Mouse (Mus musculus): ENCODE measurements around the gene Olfr142. TPM values are rescaled to one million over a fixed set of nuclear protein-coding genes. Genes with fewer than 3 reads are reported as not detected.
"Not testable (repeated sequence)": the region's sequence is repeated elsewhere in the genome, so short reads cannot be mapped to it uniquely, and the experiment has no call there.

Gene Olfr142
- not detected in 2 replicates for polyA plus RNA-seq (2014; fragmentation: Nextera tagmentation; extraction: Ambion mirVana)

- no peak for TF ChIP-seq CTCF (IDR thresholded peaks at IDR 0.05; ENCODE audit: low read depth)
- 90% methylated on average over 4 of the region's 4 CpGs for WGBS
- DNase-seq (no peak), ATAC-seq (ENCODE audit: insufficient read depth) (no peak)
- H3K4me3 ChIP-seq (ENCODE audit: low read depth, low read length) = no peak within 1 kb of the TSS
- no peaks in the 10 kb centered on the region for H3K4me1 ChIP-seq (ENCODE audit: insufficient read depth)
- no peak within 1 kb of the TSS for H3K9ac ChIP-seq
- H3K27me3 ChIP-seq (ENCODE audit: insufficient read depth, low read length) = no peaks in the 10 kb centered on the region
- H3K4me2 ChIP-seq = no peak within 1 kb of the TSS
- no peak within 1 kb of the TSS for H3K27ac ChIP-seq (ENCODE audit: low read depth)
- H3K9me3 ChIP-seq (ENCODE audit: low read depth, low read length) = no peaks in the 10 kb centered on the region
- H3K36me3 ChIP-seq (ENCODE audit: insufficient read depth) = no peaks in the 10 kb centered on the region
Observed at GRCm38 (mm10) chr2:90257492-90257891, at the start of gene Olfr142. Gene Olfr142 (minus strand): TSS chr2:90257592.

GRCm38 (mm10) chr2:90292741-90293140, 35.3 kb upstream of the Olfr142 start, which contains the start of gene Olfr1272:
Gene Olfr1272 (minus strand): TSS chr2:90292841.
- no peak within 1 kb of the TSS for H3K4me2 ChIP-seq
- H3K9ac ChIP-seq = no peak within 1 kb of the TSS
- no peaks in the 10 kb centered on the region for H3K4me1 ChIP-seq (ENCODE audit: insufficient read depth)
- DNase-seq (no peak), ATAC-seq (ENCODE audit: insufficient read depth) (no peak)
- H3K9me3 ChIP-seq (ENCODE audit: low read depth, low read length) = no peaks in the 10 kb centered on the region
- no peak within 1 kb of the TSS for H3K4me3 ChIP-seq (ENCODE audit: low read depth, low read length)
- no peak within 1 kb of the TSS for H3K27ac ChIP-seq (ENCODE audit: low read depth)
- no peaks in the 10 kb centered on the region for H3K36me3 ChIP-seq (ENCODE audit: insufficient read depth)
- H3K27me3 ChIP-seq (ENCODE audit: insufficient read depth, low read length) = no peaks in the 10 kb centered on the region
- WGBS = 93% methylated on average over 6 of the region's 6 CpGs
- no peak for TF ChIP-seq CTCF (IDR thresholded peaks at IDR 0.05; ENCODE audit: low read depth)

- Histone ChIP-seq H3K4me3 (ENCODE audit: low read depth, low read length) (no peak within 1 kb of the TSS), H3K9me3 (ENCODE audit: low read depth, low read length) (no peaks in the 10 kb centered on the region), H3K27ac (ENCODE audit: low read depth) (no peak within 1 kb of the TSS), H3K9ac (no peak within 1 kb of the TSS), H3K4me1 (ENCODE audit: insufficient read depth) (no peaks in the 10 kb centered on the region), H3K4me2 (no peak within 1 kb of the TSS), H3K36me3 (ENCODE audit: insufficient read depth) (no peaks in the 10 kb centered on the region), H3K27me3 (ENCODE audit: insufficient read depth, low read length) (no peaks in the 10 kb centered on the region)
- no peak for DNase-seq
- TF ChIP-seq CTCF (IDR thresholded peaks at IDR 0.05; ENCODE audit: low read depth) = no peak
- ATAC-seq (ENCODE audit: insufficient read depth) = no peak
- 84% methylated on average over 2 of the region's 2 CpGs for WGBS
Observed at GRCm38 (mm10) chr2:90270932-90271331, 13.5 kb upstream of the Olfr142 start, which contains the start of gene Olfr1271. Gene Olfr1271 (minus strand): TSS chr2:90271032.

- not testable (repeated sequence) for H3K4me3 ChIP-seq (ENCODE audit: low read depth, low read length); H3K4me2 ChIP-seq; H3K27me3 ChIP-seq (ENCODE audit: insufficient read depth, low read length); H3K27ac ChIP-seq (ENCODE audit: low read depth); H3K9ac ChIP-seq; H3K36me3 ChIP-seq (ENCODE audit: insufficient read depth); H3K9me3 ChIP-seq (ENCODE audit: low read depth, low read length); DNase-seq; ATAC-seq (ENCODE audit: insufficient read depth); H3K4me1 ChIP-seq (ENCODE audit: insufficient read depth)
- no CpG with 5 or more reads among the region's 6 CpGs for WGBS
Observed at GRCm38 (mm10) chr2:90224393-90224792, 33.0 kb downstream of the Olfr142 start, which contains the start of gene Olfr1506. Gene Olfr1506 (minus strand): TSS chr2:90224493.

Other genes starting within 250 kb of the Olfr142 start
- gene Olfr1263, start 245.5 kb downstream of the Olfr142 start, polyA plus RNA-seq (2014; fragmentation: Nextera tagmentation; extraction: Ambion mirVana) = not detected in 2 replicates
- gene Olfr1264, start 232.0 kb downstream of the Olfr142 start, polyA plus RNA-seq (2014; fragmentation: Nextera tagmentation; extraction: Ambion mirVana) = not detected in 2 replicates
- not detected in 2 replicates for gene Olfr1265, start 222.3 kb downstream of the Olfr142 start, polyA plus RNA-seq (2014; fragmentation: Nextera tagmentation; extraction: Ambion mirVana)
- gene Olfr140, start 194.0 kb downstream of the Olfr142 start, polyA plus RNA-seq (2014; fragmentation: Nextera tagmentation; extraction: Ambion mirVana) = not detected in 2 replicates
- not detected in 2 replicates for gene Olfr1269, start 136.2 kb downstream of the Olfr142 start, polyA plus RNA-seq (2014; fragmentation: Nextera tagmentation; extraction: Ambion mirVana)
- not detected in 2 replicates for gene Olfr32, start 115.3 kb downstream of the Olfr142 start, polyA plus RNA-seq (2014; fragmentation: Nextera tagmentation; extraction: Ambion mirVana)
- gene Olfr1270, start 104.5 kb downstream of the Olfr142 start, polyA plus RNA-seq (2014; fragmentation: Nextera tagmentation; extraction: Ambion mirVana) = not detected in 2 replicates
- not detected in 2 replicates for gene Olfr1506, start 33.1 kb downstream of the Olfr142 start, polyA plus RNA-seq (2014; fragmentation: Nextera tagmentation; extraction: Ambion mirVana)
- not detected in 2 replicates for gene Olfr1271, start 13.4 kb upstream of the Olfr142 start, polyA plus RNA-seq (2014; fragmentation: Nextera tagmentation; extraction: Ambion mirVana)
- not detected in 2 replicates for gene Olfr1272, start 35.2 kb upstream of the Olfr142 start, polyA plus RNA-seq (2014; fragmentation: Nextera tagmentation; extraction: Ambion mirVana)
- not detected in 2 replicates for gene Gm13769, start 64.6 kb upstream of the Olfr142 start, polyA plus RNA-seq (2014; fragmentation: Nextera tagmentation; extraction: Ambion mirVana)
- not detected in 2 replicates for gene Olfr1274-ps, start 141.1 kb upstream of the Olfr142 start, polyA plus RNA-seq (2014; fragmentation: Nextera tagmentation; extraction: Ambion mirVana)